Mouse (Mus musculus) neural tube, embryonic 13.5 days (tissue): ENCODE results near the gene Oat. TPM values are rescaled to one million over a fixed set of nuclear protein-coding genes. Genes with fewer than 3 reads are reported as not detected.

Source experiments
- ATAC-seq: fragments of 200-750 bp; cut with Nextera tagmentation; 2 replicates; pipeline ENCODE4 v1.8.0; 2017; ENCODE audit warnings: low read depth, mild to moderate bottlenecking, moderate TSS enrichment, moderate library complexity
- H3K27ac ChIP-seq: fragments of 300-500 bp; sonication (generic); replicated peaks from 2 replicates; pipeline ENCODE4 v1.5.1; 2015; ENCODE audit warnings: moderate library complexity, mild to moderate bottlenecking, inconsistent platforms
- H3K27me3 ChIP-seq: fragments of 300-500 bp; sonication (generic); 2 replicates; pipeline ENCODE4 v1.6.1; 2015; ENCODE audit warnings: mild to moderate bottlenecking, inconsistent platforms
- H3K36me3 ChIP-seq: fragments of 300-500 bp; sonication (generic); 2 replicates; pipeline ENCODE4 v1.6.1; 2015; ENCODE audit warnings: mild to moderate bottlenecking, inconsistent platforms
- H3K4me1 ChIP-seq: fragments of 300-500 bp; sonication (generic); replicated peaks from 2 replicates; pipeline ENCODE4 v1.6.1; 2015; ENCODE audit warnings: inconsistent platforms
- H3K4me2 ChIP-seq: fragments of 300-500 bp; sonication (generic); 2 replicates; pipeline ENCODE4 v1.6.1; 2015; ENCODE audit warnings: inconsistent platforms, mild to moderate bottlenecking, moderate library complexity
- H3K4me3 ChIP-seq: fragments of 300-500 bp; sonication (generic); 2 replicates; pipeline ENCODE4 v1.5.1; 2015; ENCODE audit warnings: mild to moderate bottlenecking, inconsistent platforms
- H3K9ac ChIP-seq: fragments of 300-500 bp; sonication (generic); 2 replicates; pipeline ENCODE4 v1.6.1; 2015; ENCODE audit warnings: moderate library complexity, mild to moderate bottlenecking, inconsistent platforms
- H3K9me3 ChIP-seq: fragments of 300-500 bp; sonication (generic); 2 replicates; pipeline ENCODE4 v1.6.1; 2016; ENCODE audit warnings: inconsistent platforms
- WGBS: fragments of 180-500 bp; shearing (Covaris S2); methylation state at CpG from one replicate; pipeline ENCODE4 v1.1.7; 2015; 5-methylcytosine and 5-hydroxymethylcytosine counted together
- polyA plus RNA-seq: library from polyadenylated mRNA; unstranded; fragments of >200 nt; fragmentation: Nextera tagmentation; extraction: Ambion mirVana; gene quantifications from 2 replicates; pipeline ENCODE4 v1.2.1, GENCODE M21; 2015

Gene Oat
- polyA plus RNA-seq, 1 experiment from 2014 or later = 90.2 TPM

DNA sequence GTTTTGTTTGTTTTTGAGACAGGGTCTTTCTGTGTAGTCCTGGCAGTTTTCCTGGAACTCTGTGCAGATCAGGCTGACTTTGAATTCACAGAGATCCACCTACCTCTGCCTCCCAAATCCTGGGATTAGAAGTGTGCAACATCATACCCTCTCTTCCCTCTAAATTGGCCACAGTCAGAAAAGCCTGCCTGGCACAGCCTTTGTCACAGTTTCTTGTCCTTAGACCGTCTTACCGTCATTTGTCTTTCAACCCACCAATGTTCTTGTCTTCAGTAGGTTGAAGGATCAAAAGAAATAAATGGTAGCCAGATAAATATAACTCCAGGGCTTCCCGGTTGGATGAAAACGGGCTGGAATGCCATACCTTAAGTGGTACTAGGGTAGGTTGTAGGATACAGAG is 28.5 kb upstream of the Oat start:
- Histone ChIP-seq H3K4me2 (no peak overlapping the region), H3K27me3 (peaks cover 55% of the 10 kb centered on the region), H3K4me1 (peaks cover 13% of the 10 kb centered on the region), H3K4me3 (no peak overlapping the region), H3K9ac (no peak overlapping the region), H3K27ac (no peak overlapping the region), H3K36me3 (no peaks in the 10 kb centered on the region), H3K9me3 (no peaks in the 10 kb centered on the region)
- no peak for ATAC-seq
- 86% methylated on average over 4 of the region's 4 CpGs for WGBS

DNA sequence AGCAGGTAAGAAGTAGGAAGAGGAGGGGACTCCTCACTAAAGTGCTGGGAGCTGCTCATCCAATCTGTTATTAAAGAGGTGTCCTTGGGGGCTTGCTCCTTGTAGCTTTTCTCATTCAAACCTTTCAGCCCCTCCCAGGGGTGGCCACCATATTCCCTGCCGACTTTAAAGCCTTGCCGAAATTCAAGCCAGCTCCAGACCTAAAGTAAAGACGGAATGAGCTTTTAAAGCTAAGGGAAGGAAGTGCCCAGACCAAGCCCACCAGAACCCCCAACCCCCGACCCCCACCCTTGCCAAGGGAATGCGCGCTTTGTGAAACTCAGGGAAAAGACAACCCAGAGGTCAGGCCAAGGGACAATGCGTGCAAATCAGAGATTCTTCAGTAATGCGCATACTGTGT is 24.7 kb upstream of the Oat start:
- H3K36me3 ChIP-seq = no peaks in the 10 kb centered on the region
- H3K9me3 ChIP-seq = no peaks in the 10 kb centered on the region
- no peak overlapping the region for H3K27ac ChIP-seq
- no peak overlapping the region for H3K9ac ChIP-seq
- H3K27me3 ChIP-seq = peaks cover 86% of the 10 kb centered on the region
- 8% methylated on average over 8 of the region's 8 CpGs for WGBS
- no peak overlapping the region for H3K4me2 ChIP-seq
- ATAC-seq = no peak
- H3K4me1 ChIP-seq = peaks cover 45% of the 10 kb centered on the region
- H3K4me3 ChIP-seq = no peak overlapping the region

DNA sequence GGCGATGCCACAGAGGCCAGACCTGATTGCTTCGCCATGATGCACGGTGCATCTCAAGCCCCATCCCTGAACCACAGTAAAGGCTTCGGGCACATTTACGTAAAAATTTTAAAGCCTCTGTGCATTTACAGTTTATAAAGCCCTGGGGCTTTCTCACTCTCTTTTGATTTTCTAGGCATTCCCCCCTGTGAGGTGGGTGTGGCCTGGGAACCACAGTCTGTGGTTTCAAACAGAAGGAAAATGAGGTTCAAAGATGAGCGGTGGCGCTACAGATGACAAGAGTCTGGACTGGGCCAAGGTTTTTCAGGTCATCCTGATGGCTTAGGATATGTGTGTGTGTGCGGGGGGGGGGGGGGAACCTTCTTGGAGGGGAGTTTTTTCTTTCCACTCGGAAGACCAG is 23.8 kb upstream of the Oat start:
- Histone ChIP-seq H3K9me3 (no peaks in the 10 kb centered on the region), H3K4me2 (peak overlapping the region; percentile 64), H3K36me3 (no peaks in the 10 kb centered on the region), H3K9ac (peak overlapping the region; percentile 34; the same call in 1 of the 2 replicates), H3K27me3 (peaks cover 92% of the 10 kb centered on the region), H3K4me1 (peaks cover 45% of the 10 kb centered on the region), H3K27ac (no peak overlapping the region), H3K4me3 (peak overlapping the region; percentile 37)
- 2% methylated on average over 9 of the region's 9 CpGs for WGBS
- ATAC-seq = no peak

DNA sequence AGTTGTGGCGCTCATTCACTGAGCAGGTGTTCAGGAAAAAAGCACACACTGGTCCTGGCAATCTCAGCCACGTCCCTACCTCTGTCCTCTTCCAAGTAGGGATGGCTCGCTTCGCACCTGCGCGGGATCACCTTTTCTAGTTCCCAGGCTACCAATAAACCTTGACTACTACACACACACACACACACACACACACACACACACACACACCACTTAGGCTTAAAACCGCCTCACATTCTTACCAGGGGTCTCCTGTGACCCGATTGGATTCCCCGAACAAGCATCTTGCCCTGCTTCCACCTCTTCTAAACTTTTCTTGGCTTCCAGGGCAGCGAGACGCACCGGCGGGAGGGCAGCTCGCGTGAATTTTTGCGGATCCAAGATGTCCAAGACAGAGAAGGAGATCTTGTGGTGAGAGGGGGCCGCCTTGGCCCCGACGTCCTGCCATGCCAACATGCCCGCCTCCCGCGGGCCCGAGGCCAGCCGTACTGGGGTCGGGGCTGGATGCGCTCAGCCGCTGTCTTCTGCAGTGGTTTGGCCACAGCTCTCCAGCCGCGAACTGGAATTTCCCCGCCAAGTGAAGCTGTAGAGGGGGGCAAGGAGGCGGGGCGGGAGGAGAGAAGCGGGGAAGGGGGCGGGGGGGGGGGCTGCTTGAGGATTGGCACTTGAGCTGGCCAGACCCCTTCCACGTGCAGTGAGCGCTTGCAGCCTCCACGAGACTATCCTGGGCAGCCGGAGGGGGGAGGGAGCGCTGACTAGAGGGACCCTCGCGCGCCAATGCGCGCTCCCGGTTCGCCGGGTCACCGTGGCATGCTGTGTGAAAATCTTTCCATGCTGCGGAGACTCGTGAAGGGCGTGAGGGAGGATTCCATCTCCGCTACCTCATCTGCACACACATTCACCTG is 23.1 kb upstream of the Oat start, which contains the start of gene Nkx1-2:
Nkx1-2 (minus strand) TSS at position 567 of the 905 bp plus-strand sequence.
- Histone ChIP-seq H3K4me3 (peak within 1 kb of the TSS; percentile 37), H3K27me3 (peaks cover 87% of the 10 kb centered on the region), H3K36me3 (no peaks in the 10 kb centered on the region), H3K9ac (peak within 1 kb of the TSS; percentile 34; the same call in 1 of the 2 replicates), H3K9me3 (no peaks in the 10 kb centered on the region), H3K4me2 (peak within 1 kb of the TSS; percentile 79), H3K27ac (no peak within 1 kb of the TSS), H3K4me1 (peaks cover 45% of the 10 kb centered on the region)
- under 1% methylated on average over 50 of the region's 52 CpGs for WGBS
- ATAC-seq = peak; percentile 44; the same call in 1 of the 2 replicates

DNA sequence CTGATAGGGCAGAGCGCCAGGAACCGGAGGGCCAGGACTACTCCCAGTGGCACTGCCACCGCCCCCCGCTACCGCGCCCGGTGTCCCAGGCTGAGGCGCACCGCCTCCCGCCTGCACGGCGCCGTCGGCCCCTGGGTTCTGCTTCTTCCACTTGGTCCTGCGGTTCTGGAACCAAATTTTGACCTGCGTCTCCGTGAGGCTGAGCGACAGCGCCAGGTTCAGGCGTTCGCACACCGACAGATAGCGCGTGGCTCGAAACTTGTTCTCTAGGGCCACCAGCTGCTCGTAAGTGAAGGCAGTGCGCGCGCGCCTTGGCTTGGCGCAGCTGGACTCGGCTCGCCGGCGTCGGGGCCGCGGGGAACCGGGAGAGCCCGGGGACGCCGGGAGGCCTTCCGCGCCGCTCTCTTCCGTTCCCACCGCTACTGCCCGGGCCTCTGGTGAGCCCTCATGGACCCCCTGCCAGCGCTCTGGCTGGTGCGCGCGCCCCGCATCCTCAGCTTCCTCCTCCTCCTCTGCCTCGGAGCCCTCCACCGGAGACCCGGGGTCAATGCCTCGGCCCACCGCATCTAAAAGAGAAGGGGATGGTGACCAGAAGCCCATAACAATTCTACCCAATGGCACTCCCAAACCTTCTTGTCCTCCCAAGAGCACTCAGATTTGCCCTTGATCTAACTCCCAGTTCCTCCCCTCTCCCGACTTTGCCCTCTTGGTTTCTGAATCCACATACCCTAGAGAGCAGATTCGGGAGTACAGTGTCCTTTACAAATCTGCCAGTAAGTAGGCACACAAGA is 21.2 kb upstream of the Oat start:
- Histone ChIP-seq H3K27me3 (peaks cover 80% of the 10 kb centered on the region), H3K4me3 (peak overlapping the region; percentile 45), H3K36me3 (no peaks in the 10 kb centered on the region), H3K9ac (peak overlapping the region; percentile 61), H3K4me2 (peak overlapping the region; percentile 79), H3K9me3 (no peaks in the 10 kb centered on the region), H3K4me1 (peaks cover 45% of the 10 kb centered on the region), H3K27ac (no peak overlapping the region)
- under 1% methylated on average over 57 of the region's 60 CpGs for whole genome bisulfite sequencing
- peak; percentile 48 for ATAC-seq

DNA sequence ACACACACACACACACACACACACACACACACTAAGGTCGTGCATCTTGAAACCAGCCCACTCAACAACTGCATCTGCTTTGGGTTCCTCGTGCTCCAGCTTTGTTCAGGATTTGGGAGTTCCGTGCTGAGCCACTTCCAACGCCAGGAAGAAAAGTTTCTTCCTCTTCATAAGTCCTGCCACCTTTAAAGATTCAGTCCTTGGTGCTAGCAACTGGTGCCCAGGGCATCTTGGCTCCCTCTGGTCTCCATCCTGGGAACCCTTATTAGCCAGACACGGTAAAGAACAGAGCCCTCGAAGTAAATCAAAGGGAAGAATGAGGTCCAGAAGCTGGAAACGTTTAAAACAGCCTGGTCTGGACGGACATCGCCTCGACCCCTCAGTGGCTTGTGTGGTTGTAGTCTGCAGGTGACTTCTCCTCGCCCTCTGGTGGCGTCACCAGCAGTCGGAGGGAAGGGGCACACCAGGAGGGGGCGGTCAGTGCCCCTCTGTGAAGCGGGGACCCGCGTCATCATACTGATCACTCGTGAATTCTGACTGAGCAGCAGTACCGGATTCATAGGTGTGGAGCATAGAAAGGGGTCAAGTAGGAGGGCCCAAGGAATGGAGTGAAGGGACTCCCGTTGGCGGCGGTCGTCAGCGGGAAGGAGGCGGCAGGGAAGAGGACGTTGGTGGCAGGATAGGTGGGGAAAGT is 20.5 kb upstream of the Oat start:
- Histone ChIP-seq H3K9me3 (no peaks in the 10 kb centered on the region), H3K36me3 (no peaks in the 10 kb centered on the region), H3K27ac (no peak overlapping the region), H3K4me1 (peaks cover 45% of the 10 kb centered on the region), H3K4me2 (peak overlapping the region; percentile 79), H3K9ac (peak overlapping the region; percentile 61; the same call in 1 of the 2 replicates), H3K4me3 (peak overlapping the region; percentile 45), H3K27me3 (peaks cover 73% of the 10 kb centered on the region)
- ATAC-seq = peak; percentile 25; the same call in 1 of the 2 replicates
- WGBS = 8% methylated on average over 26 of the region's 26 CpGs

DNA sequence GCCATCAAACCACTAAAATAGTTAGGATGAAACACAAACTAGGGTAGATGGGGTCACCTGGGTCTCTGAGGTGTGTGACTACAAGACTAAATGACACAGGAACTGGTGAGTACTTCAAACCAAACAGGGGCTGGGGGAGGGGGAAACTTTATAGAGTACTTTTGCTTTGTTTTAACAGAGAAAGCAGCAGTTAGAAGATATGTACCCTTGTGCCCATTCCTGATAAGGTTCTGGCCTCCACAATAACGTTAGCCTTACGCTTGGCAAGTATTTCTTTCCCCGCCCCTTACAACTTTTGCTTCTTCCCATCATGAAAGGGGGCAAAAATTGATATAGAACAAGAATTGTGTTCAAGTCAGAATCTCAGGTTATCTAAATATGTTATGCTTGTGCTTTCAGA is 19.6 kb upstream of the Oat start:
- ATAC-seq = no peak
- H3K36me3 ChIP-seq = no peaks in the 10 kb centered on the region
- H3K4me1 ChIP-seq = peaks cover 42% of the 10 kb centered on the region
- H3K4me3 ChIP-seq = no peak overlapping the region
- H3K27ac ChIP-seq = no peak overlapping the region
- H3K27me3 ChIP-seq = peaks cover 64% of the 10 kb centered on the region
- no peak overlapping the region for H3K4me2 ChIP-seq
- H3K9ac ChIP-seq = no peak overlapping the region
- WGBS = 80% methylated on average over 3 of the region's 3 CpGs
- no peaks in the 10 kb centered on the region for H3K9me3 ChIP-seq

DNA sequence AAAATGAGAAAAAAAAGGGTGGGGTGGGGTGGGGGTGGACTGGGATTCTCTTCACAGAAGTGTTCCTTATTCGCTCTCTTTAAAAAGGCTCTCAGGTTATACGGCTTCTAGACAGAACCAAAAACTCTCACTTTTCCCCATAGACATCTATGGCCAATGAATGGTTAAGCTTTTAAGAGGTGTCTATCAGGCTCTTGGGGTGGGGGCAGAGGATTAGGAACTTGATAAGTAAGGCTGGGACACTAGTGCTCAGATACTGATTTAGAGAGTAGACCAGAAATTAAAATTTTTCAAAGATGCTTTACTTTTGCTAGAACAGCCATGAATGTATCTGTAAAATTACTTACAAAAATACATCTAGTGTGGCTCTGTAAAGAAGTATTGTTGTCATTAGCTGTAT is 18.1 kb upstream of the Oat start:
- Histone ChIP-seq H3K27ac (no peak overlapping the region), H3K4me1 (peaks cover 28% of the 10 kb centered on the region), H3K9me3 (no peaks in the 10 kb centered on the region), H3K36me3 (no peaks in the 10 kb centered on the region), H3K4me3 (no peak overlapping the region), H3K9ac (no peak overlapping the region), H3K27me3 (peaks cover 49% of the 10 kb centered on the region), H3K4me2 (no peak overlapping the region)
- 87% methylated on average over 2 of the region's 2 CpGs for WGBS
- ATAC-seq = no peak

DNA sequence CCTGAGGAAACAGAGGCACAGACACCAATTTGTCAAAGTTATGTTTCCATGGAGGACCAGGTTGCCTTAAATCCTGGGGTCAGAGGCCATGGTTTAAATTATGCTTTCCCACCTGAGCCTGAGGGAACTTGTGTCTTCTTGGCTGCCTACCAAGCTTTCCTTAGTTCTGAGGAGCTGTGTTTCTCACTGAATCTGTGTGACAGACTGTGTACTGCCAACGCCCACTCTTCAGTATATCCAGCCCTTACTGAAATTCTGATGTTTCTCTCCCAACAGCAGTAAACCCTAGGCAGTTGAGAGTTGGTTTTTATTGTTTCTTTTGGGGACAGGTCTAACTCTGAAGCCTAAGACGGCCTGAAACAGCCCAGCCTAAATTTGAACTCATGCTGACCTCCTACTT is 17.6 kb upstream of the Oat start:
- H3K9ac ChIP-seq = no peak overlapping the region
- H3K4me1 ChIP-seq = peaks cover 22% of the 10 kb centered on the region
- H3K4me2 ChIP-seq = no peak overlapping the region
- H3K4me3 ChIP-seq = no peak overlapping the region
- H3K27ac ChIP-seq = no peak overlapping the region
- H3K36me3 ChIP-seq = no peaks in the 10 kb centered on the region
- H3K9me3 ChIP-seq = no peaks in the 10 kb centered on the region
- peaks cover 43% of the 10 kb centered on the region for H3K27me3 ChIP-seq
- 51% methylated on average over 2 of the region's 2 CpGs for WGBS
- no peak for ATAC-seq

DNA sequence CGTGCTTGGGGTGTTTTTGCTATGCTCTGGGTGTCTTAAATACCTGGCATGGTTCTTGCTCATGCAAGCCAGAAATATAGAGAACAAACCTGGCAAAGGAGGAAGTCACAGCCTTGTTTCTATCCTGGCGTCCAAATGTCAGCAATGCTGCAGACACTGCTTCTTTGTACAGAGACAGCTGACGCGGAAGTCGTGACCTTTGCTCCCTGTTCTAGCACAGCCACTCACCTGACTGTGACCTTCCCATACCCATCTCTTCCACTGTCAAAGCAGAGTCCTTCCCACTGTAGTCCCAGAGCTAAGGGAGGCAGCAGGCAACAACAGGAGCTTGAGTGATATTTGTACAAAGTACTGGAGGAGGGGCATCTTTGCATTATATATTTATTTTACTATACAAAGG is 13.4 kb upstream of the Oat start:
- Histone ChIP-seq H3K4me1 (no peaks in the 10 kb centered on the region), H3K36me3 (no peaks in the 10 kb centered on the region), H3K27ac (no peak overlapping the region), H3K9me3 (no peaks in the 10 kb centered on the region), H3K27me3 (0 out of 2 replicates have a peak, but pooled peaks cover 3% of the 10 kb centered on the region), H3K4me2 (no peak overlapping the region), H3K4me3 (no peak overlapping the region), H3K9ac (no peak overlapping the region)
- no peak for ATAC-seq
- 62% methylated on average over 5 of the region's 5 CpGs for WGBS

DNA sequence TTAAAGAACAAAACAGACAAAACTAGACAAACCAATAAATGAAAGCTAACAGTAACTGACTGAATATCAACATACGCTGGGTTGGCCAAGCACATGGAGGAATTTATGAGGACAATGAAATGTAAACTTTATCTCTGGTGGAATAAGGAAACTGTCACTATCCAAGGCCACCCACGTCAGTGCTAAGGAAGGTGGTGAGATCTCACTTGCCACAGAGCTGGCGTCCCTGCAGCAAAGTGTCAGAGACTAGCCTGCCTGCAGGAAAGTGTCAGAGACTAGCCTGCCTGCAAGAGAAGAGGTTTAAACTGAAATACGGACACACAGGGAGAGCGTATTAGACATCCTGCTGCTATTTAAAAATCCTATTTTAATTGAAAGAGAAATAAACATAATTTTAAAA is 11.0 kb upstream of the Oat start:
- H3K4me1 ChIP-seq = no peaks in the 10 kb centered on the region
- no peak overlapping the region for H3K27ac ChIP-seq
- no peak overlapping the region for H3K9ac ChIP-seq
- no peak for ATAC-seq
- WGBS = 71% methylated on average over 5 of the region's 5 CpGs
- H3K36me3 ChIP-seq = no peaks in the 10 kb centered on the region
- no peaks in the 10 kb centered on the region for H3K9me3 ChIP-seq
- H3K4me3 ChIP-seq = no peak overlapping the region
- H3K27me3 ChIP-seq = no peaks in the 10 kb centered on the region
- no peak overlapping the region for H3K4me2 ChIP-seq
